Mouse (Mus musculus): Measurements from ENCODE around the gene Strn3.

- no peak for TF ChIP-seq CTCF (IDR thresholded peaks at IDR 0.05; ENCODE audit: borderline replicate concordance, insufficient read depth, low read depth, low read length)
- no peak for TF ChIP-seq POLR2A (IDR thresholded peaks at IDR 0.05; ENCODE audit: borderline replicate concordance, insufficient read depth, low read length)
These were observed 98.3 kb downstream of the Strn3 start, which contains the start of gene Coch for GRCm38 (mm10) chr12:51593229-51594029.

Measured in cerebellum, adult 2 months (tissue).